Mouse (Mus musculus) hindbrain, postnatal 0 days (tissue): ENCODE data around the gene Rnf144b. TPM values are rescaled to one million over a fixed set of nuclear protein-coding genes. Genes with fewer than 3 reads are reported as not detected.

ENCODE experiments used
- ATAC-seq: fragments of 200-750 bp; cut with Nextera tagmentation; 2 replicates; pipeline ENCODE4 v1.8.0; 2017; ENCODE audit warnings: mild to moderate bottlenecking, moderate TSS enrichment, moderate library complexity
- DNase-seq: peaks from one replicate; pipeline ENCODE4 v3.0.0-alpha.2; 2015; ENCODE audit warnings: low spot score
- H3K27ac ChIP-seq: fragments of 300-500 bp; sonication (generic); 2 replicates; pipeline ENCODE4 v1.5.1; 2014; ENCODE audit warnings: mild to moderate bottlenecking
- H3K27me3 ChIP-seq: fragments of 300-500 bp; sonication (generic); 2 replicates; pipeline ENCODE4 v1.6.1; 2014; ENCODE audit warnings: low read length, mixed read lengths; ENCODE audit not compliant: insufficient read depth
- H3K36me3 ChIP-seq: fragments of 300-500 bp; sonication (generic); 2 replicates; pipeline ENCODE4 v1.6.1; 2014; ENCODE audit warnings: low read length, mixed read lengths; ENCODE audit not compliant: insufficient read depth
- H3K4me1 ChIP-seq: fragments of 300-500 bp; sonication (generic); 2 replicates; pipeline ENCODE4 v1.6.1; 2014; ENCODE audit warnings: antibody characterized with exemption, low read length, mixed read lengths; ENCODE audit not compliant: insufficient read depth
- H3K4me2 ChIP-seq: fragments of 300-500 bp; sonication (generic); 2 replicates; pipeline ENCODE4 v1.6.1; 2014; ENCODE audit warnings: low read depth, mild to moderate bottlenecking, low read length, moderate library complexity, mixed read lengths
- H3K4me3 ChIP-seq: fragments of 300-500 bp; sonication (generic); 2 replicates; pipeline ENCODE4 v1.5.1; 2014; ENCODE audit warnings: low read length
- H3K9ac ChIP-seq: fragments of 300-500 bp; sonication (generic); replicated peaks from 2 replicates; pipeline ENCODE4 v1.6.1; 2014; ENCODE audit warnings: mild to moderate bottlenecking, low read length, moderate library complexity, mixed read lengths
- H3K9me3 ChIP-seq: fragments of 300-500 bp; sonication (generic); 2 replicates; pipeline ENCODE4 v1.6.1; 2016; ENCODE audit warnings: low read length, mixed read lengths
- CTCF ChIP-seq: IDR thresholded peaks from 2 replicates; pipeline ENCODE4 v1.5.1; 2016; ENCODE audit warnings: antibody characterized with exemption, control low read depth, low read depth
- WGBS: fragments of 180-500 bp; shearing (Covaris S2); extraction: QIAGEN DNeasy Blood & Tissue Kit; methylation state at CpG from one replicate; pipeline ENCODE4 v1.1.7; 2014; 5-methylcytosine and 5-hydroxymethylcytosine counted together
- polyA plus RNA-seq: library from polyadenylated mRNA; unstranded; fragments of >200 nt; fragmentation: Nextera tagmentation; extraction: Ambion mirVana; gene quantifications from 2 replicates; pipeline ENCODE4 v1.2.1, GENCODE M21; 2015
- total RNA-seq: library from RNA; depleted of rRNA; stranded (reverse); fragments of >200 nt; gene quantifications from 2 replicates; pipeline ENCODE4 v1.2.3, GENCODE M21; 2014

Gene Rnf144b
- total and polyA plus RNA-seq, 2 experiments from 2014 or later, result 1.7 to 2.7 TPM

DNA sequence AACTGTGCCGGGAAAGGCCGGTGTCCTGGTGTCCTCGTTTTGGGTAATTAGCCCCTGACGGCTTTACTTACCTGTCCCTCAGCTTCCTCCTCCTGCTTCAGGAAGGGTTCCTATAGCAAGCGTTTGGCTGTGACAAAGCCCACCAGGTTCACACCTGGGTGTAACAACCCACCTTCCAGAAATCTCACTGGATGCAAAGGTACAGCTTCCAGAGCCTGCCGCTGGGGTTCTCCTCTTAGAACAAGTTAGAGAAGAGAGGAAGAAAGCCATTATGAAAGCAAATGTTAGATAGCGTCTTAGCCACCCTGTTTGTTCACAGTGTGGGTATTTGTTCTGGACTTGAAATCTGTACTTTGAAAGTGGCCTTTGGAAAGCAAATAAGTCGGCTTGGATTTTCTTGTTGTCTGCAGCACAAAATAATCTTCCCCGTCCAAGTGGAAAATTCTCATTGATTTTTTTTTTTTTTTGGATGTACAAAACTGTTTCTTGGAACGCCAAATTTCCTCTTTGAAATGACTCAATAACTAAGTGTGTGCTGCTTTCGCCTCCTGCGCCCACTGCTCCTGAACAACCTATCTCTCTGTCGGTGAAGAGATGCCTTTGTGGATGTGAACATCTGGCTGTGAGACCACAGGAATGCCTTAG, 124.8 kb downstream of the Rnf144b start:
- 74% methylated on average over 13 of the region's 13 CpGs for WGBS
- no peak for ATAC-seq
- Histone ChIP-seq H3K9me3 (no peaks in the 10 kb centered on the region), H3K9ac (no peak overlapping the region), H3K4me1 (0 out of 2 replicates have a peak, but pooled peaks cover 6% of the 10 kb centered on the region), H3K27me3 (no peaks in the 10 kb centered on the region), H3K4me3 (no peak overlapping the region), H3K4me2 (no peak overlapping the region), H3K36me3 (no peaks in the 10 kb centered on the region), H3K27ac (peak overlapping the region; percentile 32; the same call in 1 of the 2 replicates)
- no peak for DNase-seq
- TF ChIP-seq CTCF, result no peak

DNA sequence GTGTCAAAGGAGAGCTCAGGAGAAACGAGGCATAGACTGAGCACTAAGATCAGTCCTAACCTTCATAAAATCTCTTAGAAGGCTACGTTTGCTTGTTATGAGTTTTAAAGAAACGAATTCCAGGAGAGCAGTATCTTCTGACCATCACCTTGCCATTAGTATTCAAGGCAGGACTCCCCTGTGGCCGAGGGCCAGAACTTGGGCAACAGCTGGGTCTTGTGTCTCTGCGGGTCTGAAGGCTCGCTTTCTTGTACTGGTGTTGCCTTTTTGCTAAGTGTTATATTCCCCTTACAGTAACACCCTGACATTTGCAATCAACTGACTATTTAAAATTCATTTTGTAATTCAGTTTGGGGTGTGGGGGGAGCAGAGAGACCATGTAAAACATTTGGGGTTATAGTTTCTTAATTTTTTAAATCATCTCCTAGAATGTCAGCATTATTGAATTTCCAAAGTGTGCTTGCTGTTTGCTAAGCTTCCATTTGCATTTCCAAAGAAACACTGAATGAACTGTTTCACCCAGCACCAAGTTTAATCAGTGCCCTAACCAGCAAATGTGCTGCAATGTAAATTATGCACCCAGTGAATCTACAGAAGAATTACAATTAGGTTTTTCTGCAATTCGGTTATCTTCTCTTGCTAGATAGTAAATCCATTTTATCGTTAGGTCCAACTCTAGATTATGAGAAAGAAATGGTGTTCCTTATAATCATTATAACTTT, 126.0 kb downstream of the Rnf144b start:
- no peak for TF ChIP-seq CTCF
- Histone ChIP-seq H3K27me3 (no peaks in the 10 kb centered on the region), H3K4me1 (0 out of 2 replicates have a peak, but pooled peaks cover 6% of the 10 kb centered on the region), H3K36me3 (no peaks in the 10 kb centered on the region), H3K9me3 (no peaks in the 10 kb centered on the region), H3K9ac (no peak overlapping the region), H3K4me3 (no peak overlapping the region), H3K4me2 (no peak overlapping the region), H3K27ac (peak overlapping the region; percentile 32; the same call in 1 of the 2 replicates)
- ATAC-seq (no peak), DNase-seq (peak; percentile 74)
- 44% methylated on average over 8 of the region's 8 CpGs for WGBS

DNA sequence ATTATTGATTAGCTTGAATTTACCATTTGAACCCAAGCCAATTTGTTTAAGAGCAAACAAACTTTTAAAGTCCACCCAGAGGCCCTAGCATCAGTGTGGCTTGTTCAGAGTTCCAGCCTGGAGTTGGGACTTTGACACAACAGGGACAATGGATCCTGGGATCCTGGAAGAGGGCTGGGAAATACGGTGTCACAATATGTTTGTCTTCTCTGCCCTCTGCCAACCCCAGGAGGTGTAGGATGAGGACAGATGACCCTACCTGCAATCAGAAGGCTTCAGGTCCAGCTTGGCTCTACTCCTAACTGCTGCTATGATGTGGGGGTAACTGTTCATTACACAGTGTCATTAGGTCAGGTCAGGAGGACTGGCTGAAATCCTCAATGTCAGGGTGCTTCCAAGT, 128.2 kb downstream of the Rnf144b start:
- H3K4me3 ChIP-seq, result no peak overlapping the region
- DNase-seq (no peak), ATAC-seq (no peak)
- 82% methylated on average over 1 of the region's 1 CpGs for WGBS
- H3K4me2 ChIP-seq, result no peak overlapping the region
- no peaks in the 10 kb centered on the region for H3K9me3 ChIP-seq
- no peaks in the 10 kb centered on the region for H3K4me1 ChIP-seq
- no peak overlapping the region for H3K27ac ChIP-seq
- no peak overlapping the region for H3K9ac ChIP-seq
- TF ChIP-seq CTCF, result no peak
- H3K36me3 ChIP-seq, result no peaks in the 10 kb centered on the region
- H3K27me3 ChIP-seq, result no peaks in the 10 kb centered on the region

DNA sequence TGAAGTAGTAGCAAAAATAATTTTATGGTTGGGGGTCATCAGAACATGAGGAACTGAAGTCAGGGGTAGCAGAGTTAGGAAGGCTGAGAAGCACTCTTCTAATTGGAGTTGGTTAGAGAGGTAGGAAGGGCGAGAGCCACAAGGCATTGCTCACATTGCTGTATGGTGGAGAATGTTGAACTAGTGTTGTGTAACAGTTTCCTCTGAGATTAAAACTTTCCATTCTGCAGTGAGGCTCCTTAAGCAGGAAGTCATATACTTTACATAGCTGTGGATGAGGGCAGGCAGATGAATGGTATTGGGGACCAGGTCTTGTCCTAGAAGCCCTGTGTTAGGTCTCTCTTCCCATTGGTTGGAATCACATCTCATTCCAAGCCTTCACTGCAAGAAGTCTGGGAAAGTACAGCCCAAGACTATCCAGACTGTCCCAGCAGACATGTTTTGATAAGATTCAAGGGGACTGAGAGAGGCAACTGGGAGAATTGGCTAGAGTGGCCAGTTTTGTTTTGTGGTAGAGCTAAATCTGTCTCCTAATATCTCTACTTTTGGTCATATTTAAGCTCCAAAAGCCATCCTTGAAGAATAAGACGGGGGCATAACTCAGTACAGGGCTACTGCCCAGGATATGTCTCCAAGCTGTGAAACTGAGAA, 128.8 kb downstream of the Rnf144b start:
- no peak for TF ChIP-seq CTCF
- H3K9me3 ChIP-seq, result no peaks in the 10 kb centered on the region
- DNase-seq (no peak), ATAC-seq (no peak)
- H3K4me2 ChIP-seq, result no peak overlapping the region
- 95% methylated on average over 2 of the region's 2 CpGs for WGBS
- H3K27me3 ChIP-seq, result no peaks in the 10 kb centered on the region
- no peak overlapping the region for H3K4me3 ChIP-seq
- no peak overlapping the region for H3K9ac ChIP-seq
- no peaks in the 10 kb centered on the region for H3K4me1 ChIP-seq
- no peaks in the 10 kb centered on the region for H3K36me3 ChIP-seq
- H3K27ac ChIP-seq, result no peak overlapping the region

DNA sequence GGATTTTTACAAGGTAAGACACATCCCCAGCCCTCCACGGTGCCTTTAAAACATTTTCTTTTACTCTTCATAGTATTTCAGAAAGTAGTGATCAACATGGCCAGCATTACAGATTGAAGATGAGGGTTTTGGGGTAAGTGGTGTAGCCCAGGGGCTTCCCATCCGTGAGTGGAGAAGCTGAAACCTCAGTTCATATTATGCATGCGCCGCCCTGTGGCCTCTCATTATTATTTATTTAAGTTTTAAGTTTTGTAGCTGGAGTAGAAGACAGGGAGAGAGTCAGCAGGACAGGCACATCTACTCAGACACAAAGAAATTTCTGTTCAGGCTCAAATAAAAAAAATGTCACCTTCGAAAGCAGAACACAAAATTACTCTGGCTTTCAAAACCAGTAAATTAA, 131.3 kb downstream of the Rnf144b start:
- Histone ChIP-seq H3K4me1 (no peaks in the 10 kb centered on the region), H3K4me2 (no peak overlapping the region), H3K4me3 (no peak overlapping the region), H3K36me3 (no peaks in the 10 kb centered on the region), H3K9me3 (no peaks in the 10 kb centered on the region), H3K27me3 (no peaks in the 10 kb centered on the region), H3K27ac (no peak overlapping the region), H3K9ac (no peak overlapping the region)
- ATAC-seq (no peak), DNase-seq (no peak)
- TF ChIP-seq CTCF, result no peak
- WGBS, result 71% methylated on average over 5 of the region's 5 CpGs

DNA sequence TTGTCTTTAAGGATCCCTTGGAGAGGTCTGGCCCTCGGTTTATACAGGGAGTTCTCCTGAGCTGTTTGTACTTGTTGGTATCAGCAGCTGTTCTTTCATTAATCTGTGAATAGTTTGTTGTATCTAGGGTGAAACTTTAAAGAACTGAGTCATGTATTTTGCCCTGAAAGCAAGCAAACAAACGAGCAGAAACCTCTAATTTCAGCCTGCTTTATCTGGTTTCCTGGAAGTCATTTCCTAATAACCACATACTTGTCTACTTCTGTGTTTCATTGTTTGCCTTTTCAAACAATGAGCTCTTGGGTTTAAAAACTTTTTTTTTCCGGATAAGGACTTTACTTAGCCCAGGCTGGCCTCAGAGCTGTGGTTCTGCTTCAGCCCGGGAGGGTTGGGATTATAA, 136.8 kb downstream of the Rnf144b start:
- no peak overlapping the region for H3K4me3 ChIP-seq
- no peaks in the 10 kb centered on the region for H3K9me3 ChIP-seq
- H3K4me1 ChIP-seq, result no peaks in the 10 kb centered on the region
- TF ChIP-seq CTCF, result no peak
- H3K27ac ChIP-seq, result no peak overlapping the region
- H3K4me2 ChIP-seq, result no peak overlapping the region
- no peak overlapping the region for H3K9ac ChIP-seq
- ATAC-seq, result no peak
- H3K36me3 ChIP-seq, result no peaks in the 10 kb centered on the region
- H3K27me3 ChIP-seq, result no peaks in the 10 kb centered on the region
- 63% methylated on average over 4 of the region's 4 CpGs for WGBS
- DNase-seq, result no peak
